In genomic region chr1:43827763-43828194, GRCm38 (mm10) we compare ENCODE assay signal across 8 mouse cellular contexts. TPM values are rescaled to one million over a fixed set of nuclear protein-coding genes. Genes with fewer than 3 reads are reported as not detected.
DNase-seq lines count a peak whose midpoint lies in the region; ATAC-seq lines count a peak whose summit lies in the region.

Uxs1 (minus strand) TSS chr1:43827800.

- no peaks in the 10 kb centered on the region for H3K9me3 ChIP-seq in hindbrain, embryonic 12.5 days (replicated peaks)

- WGBS in hindbrain, embryonic 12.5 days, result under 1% methylated on average over 41 of the region's 41 CpGs

- H3K27me3 ChIP-seq in hindbrain, embryonic 12.5 days, result no peaks in the 10 kb centered on the region

- peak; percentile 100 for DNase-seq in NIH3T3 (ENCODE audit: low read depth)
- peak; percentile 99 to 100 for DNase-seq in cerebellum, postnatal 10 days
- peak; percentile 98 for DNase-seq in frontal cortex, postnatal 10 days (ENCODE audit: low spot score in 2 of 2)
- DNase-seq in layer of hippocampus, postnatal 14 days (ENCODE audit: low spot score in 2 of 2), result peak; percentile 98 to 99
- DNase-seq in lung, postnatal 14 days, result peak; percentile 98
- DNase-seq in retina, adult 2 months (ENCODE audit: low read depth, low spot score), result peak; percentile 93
- peak; percentile 98 to 100 for DNase-seq in thymus, postnatal 36 days

- H3K4me3 ChIP-seq in hindbrain, embryonic 12.5 days, result peak within 1 kb of the TSS; percentile 89

- H3K36me3 ChIP-seq in hindbrain, embryonic 12.5 days, result no peaks in the 10 kb centered on the region

- peak within 1 kb of the TSS; percentile 91 for H3K4me2 ChIP-seq in hindbrain, embryonic 12.5 days (replicated peaks)

- H3K9ac ChIP-seq in hindbrain, embryonic 12.5 days, result peak within 1 kb of the TSS; percentile 91

- H3K27ac ChIP-seq in hindbrain, embryonic 12.5 days, result peak within 1 kb of the TSS; percentile 94

- ATAC-seq in hindbrain, embryonic 12.5 days (ENCODE audit: low FRiP score), result peak; percentile 98

- peaks cover 26% of the 10 kb centered on the region for H3K4me1 ChIP-seq in hindbrain, embryonic 12.5 days

RNA-seq across cellular contexts. Expression of gene Uxs1, which starts in this region (rescaled TPM):
- polyA plus RNA-seq in hindbrain, embryonic 12.5 days (2016; fragmentation: Nextera tagmentation; extraction: Ambion mirVana), result 22.5 and 24.6 TPM in 2 replicates
- total RNA-seq in layer of hippocampus, postnatal 14 days (2021), result 10 to 100 TPM; 32.5 to 35.3 TPM

Comparison
In these comparisons a context has a peak if more than half of its experiments do, and no peak if none do; other contexts are left out.
1. Peak in every context shown above with its lines: DNase-seq, ATAC-seq, H3K4me3 ChIP-seq and H3K27ac ChIP-seq.